Comparison of ENCODE assay signal across 9 mouse cellular contexts in genomic region chr8:120268541-120268980, GRCm38 (mm10). TPM values are rescaled to one million over a fixed set of nuclear protein-coding genes. Genes with fewer than 3 reads are reported as not detected.
DNase-seq lines count a peak whose midpoint lies in the region; ATAC-seq lines count a peak whose summit lies in the region.
"Had no signal": no experiment of that assay in that cellular context is flagged by ENCODE, and none has a peak within 500 bp of the region (broad histone marks: within the 10 kb centered on the region; RNA-seq: fewer than 3 reads in every experiment).

No protein-coding gene starts in this region.

- intact Hi-C loops in left cerebral cortex, postnatal 4 days (cut with DNase I): no loop called here

- no peaks in the 10 kb centered on the region for H3K9me3 ChIP-seq in embryonic facial prominence, embryonic 14.5 days (ENCODE audit: control insufficient read depth, low read length)

- ATAC-seq in embryonic facial prominence, embryonic 14.5 days (ENCODE audit: low read depth): no peak

- 0 out of 2 replicates have a peak overlapping the region, but pooled peaks have one; percentile 9 for H3K9ac ChIP-seq in embryonic facial prominence, embryonic 14.5 days (ENCODE audit: low read depth, low read length)

- 37% methylated on average over 16 of the region's 19 CpGs for WGBS in embryonic facial prominence, embryonic 14.5 days

- peak overlapping the region; percentile 64 for H3K27ac ChIP-seq in embryonic facial prominence, embryonic 14.5 days (replicated peaks; ENCODE audit: low read depth, low read length)

- no peak overlapping the region for H3K4me3 ChIP-seq in embryonic facial prominence, embryonic 14.5 days (ENCODE audit: low read depth, low read length)

- peaks cover 82% of the 10 kb centered on the region for H3K4me1 ChIP-seq in embryonic facial prominence, embryonic 14.5 days (ENCODE audit: control insufficient read depth, insufficient read depth, low read length)

- no peak overlapping the region; the same call in 1 of the 2 replicates for H3K4me2 ChIP-seq in embryonic facial prominence, embryonic 14.5 days (ENCODE audit: low read depth, low read length)

- DNase-seq in cerebellum, adult 11-12 months: peak; percentile 45
- DNase-seq in cerebellum, adult 9-10 months: no peak
- peak; percentile 44 for DNase-seq in kidney, postnatal 10 days
- no peak for DNase-seq in kidney, adult 18-20 months
- peak; percentile 72 for DNase-seq in embryonic facial prominence, embryonic 14.5 days (ENCODE audit: low spot score)
- peak; percentile 48 for DNase-seq in left cerebral cortex, postnatal 4 days
- no peak for DNase-seq in T-cell, adult 2 months (ENCODE audit: low spot score)
- no peak for DNase-seq in embryo, embryonic 10 days (ENCODE audit: low spot score)
- DNase-seq: gastrocnemius, postnatal 14 days had no signal

- H3K27me3 ChIP-seq in embryonic facial prominence, embryonic 14.5 days (replicated peaks; ENCODE audit: control insufficient read depth, insufficient read depth, low read length): no peaks in the 10 kb centered on the region

- H3K36me3 ChIP-seq in embryonic facial prominence, embryonic 14.5 days (ENCODE audit: control insufficient read depth, insufficient read depth, low read length): no peaks in the 10 kb centered on the region

RNA-seq across cellular contexts. Expression of gene Gse1, which starts 40.3 kb away (rescaled TPM):
- polyA plus RNA-seq in embryonic facial prominence, embryonic 14.5 days (2014; fragmentation: Nextera tagmentation; extraction: Ambion mirVana): 8.7 and 11.3 TPM in 2 replicates
- total RNA-seq in left cerebral cortex, postnatal 4 days (2021): 10 to 100 TPM; 57.4 to 59.3 TPM

Comparison
In these comparisons a context has a peak if more than half of its experiments do, and no peak if none do; other contexts are left out.
1. DNase-seq: peak in cerebellum, adult 11-12 months (single experiment), kidney, postnatal 10 days (single experiment), embryonic facial prominence, embryonic 14.5 days (single experiment) and left cerebral cortex, postnatal 4 days (single experiment); none in cerebellum, adult 9-10 months (single experiment), kidney, adult 18-20 months (single experiment), T-cell, adult 2 months (single experiment) and embryo, embryonic 10 days (single experiment).